Mouse (Mus musculus) cerebellum, adult 8-10 months (tissue): ENCODE measurements around the gene Hps6.
"Not testable (repeated sequence)": the region's sequence is repeated elsewhere in the genome, so short reads cannot be mapped to it uniquely, and the experiment has no call there.

ENCODE experiments used
- DNase-seq: peaks from one replicate; pipeline ENCODE4 v3.0.0; 2022

The Hps6 gene

DNA sequence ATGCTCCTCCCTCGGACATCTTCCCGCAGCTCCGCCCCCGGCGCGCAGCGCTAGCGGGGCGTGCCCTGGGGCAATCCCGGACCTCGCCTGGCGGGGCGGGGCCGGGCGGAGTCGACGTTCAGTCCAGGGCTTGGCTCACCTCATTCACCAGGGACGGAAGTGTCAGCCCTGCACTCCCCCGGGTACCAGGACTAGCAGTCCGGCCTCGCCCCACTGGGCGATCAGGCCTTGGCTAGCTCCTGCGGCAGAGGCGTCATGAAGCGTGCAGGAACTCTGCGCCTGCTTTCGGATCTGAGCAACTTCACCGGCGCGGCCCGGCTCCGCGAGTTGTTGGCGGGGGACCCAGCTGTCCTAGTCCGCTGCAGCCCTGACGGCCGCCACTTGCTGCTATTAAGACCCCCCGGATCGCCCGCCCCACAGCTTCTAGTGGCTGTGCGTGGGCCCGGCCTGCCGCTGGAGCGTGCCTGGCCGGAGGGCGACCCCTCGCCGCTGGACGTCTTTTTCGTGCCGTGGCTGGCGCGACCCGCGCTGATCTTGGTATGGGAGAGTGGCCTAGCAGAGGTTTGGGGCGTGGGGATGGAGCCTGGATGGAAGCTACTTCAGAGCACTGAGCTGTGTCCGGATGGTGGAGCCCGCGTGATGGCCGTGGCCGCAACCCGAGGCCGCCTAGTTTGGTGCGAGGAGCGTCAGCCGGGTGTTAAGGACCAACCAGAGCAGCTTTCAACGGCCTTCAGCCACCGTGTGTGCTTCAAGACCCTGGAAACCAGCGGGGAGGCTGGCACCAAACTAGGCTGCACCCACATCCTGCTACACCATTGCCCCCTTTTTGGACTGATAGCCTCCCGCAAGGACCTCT is at the start of gene Hps6:
Gene Hps6 (plus strand): TSS at position 138 of the 856 bp plus-strand sequence.
- peak; percentile 78 for DNase-seq

DNA sequence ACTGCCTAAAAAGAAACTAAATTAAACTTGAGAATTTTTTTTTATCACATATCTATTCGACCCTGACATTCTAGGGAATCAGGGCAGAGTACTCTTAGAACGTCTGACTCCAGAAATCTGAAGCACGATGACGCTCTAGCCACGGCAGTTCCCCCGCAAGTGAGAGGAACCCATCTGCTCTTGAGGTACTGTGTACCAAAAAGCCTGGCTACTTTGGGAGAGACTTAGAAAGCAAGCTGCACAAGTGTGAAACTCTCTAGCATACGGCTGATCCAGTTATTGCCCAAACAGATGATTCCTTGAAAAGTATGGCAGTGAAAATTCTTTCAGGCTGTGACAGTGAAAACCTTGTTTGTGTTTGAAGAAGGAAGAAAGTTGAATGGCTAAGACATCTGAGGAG is 46.6 kb upstream of the Hps6 start:
- no peak for DNase-seq

- DNase-seq = no peak
These were observed 42.5 kb upstream of the Hps6 start for GRCm38 (mm10) chr19:45960770-45961169.

GRCm38 (mm10) chr19:45984379-45984778 is 18.9 kb upstream of the Hps6 start:
- no peak for DNase-seq

GRCm38 (mm10) chr19:45988238-45988637 is 15.1 kb upstream of the Hps6 start:
- no peak for DNase-seq

- DNase-seq = no peak
These were observed 12.1 kb upstream of the Hps6 start for GRCm38 (mm10) chr19:45991171-45991570.

GRCm38 (mm10) chr19:45993441-45993840 is 9.9 kb upstream of the Hps6 start:
- DNase-seq = not testable (repeated sequence)

- no peak for DNase-seq
These were observed 9.1 kb upstream of the Hps6 start for GRCm38 (mm10) chr19:45993981-45994737.

- no peak for DNase-seq
These were observed 5.9 kb upstream of the Hps6 start for GRCm38 (mm10) chr19:45997365-45997764.

- DNase-seq = peak; percentile 92
These were observed 5.3 kb upstream of the Hps6 start, which contains the start of gene Armh3 for GRCm38 (mm10) chr19:45997785-45998693. Gene Armh3 (minus strand): TSS chr19:45998488.

GRCm38 (mm10) chr19:45998694-45999217 is 4.6 kb upstream of the Hps6 start:
- no peak for DNase-seq

DNA sequence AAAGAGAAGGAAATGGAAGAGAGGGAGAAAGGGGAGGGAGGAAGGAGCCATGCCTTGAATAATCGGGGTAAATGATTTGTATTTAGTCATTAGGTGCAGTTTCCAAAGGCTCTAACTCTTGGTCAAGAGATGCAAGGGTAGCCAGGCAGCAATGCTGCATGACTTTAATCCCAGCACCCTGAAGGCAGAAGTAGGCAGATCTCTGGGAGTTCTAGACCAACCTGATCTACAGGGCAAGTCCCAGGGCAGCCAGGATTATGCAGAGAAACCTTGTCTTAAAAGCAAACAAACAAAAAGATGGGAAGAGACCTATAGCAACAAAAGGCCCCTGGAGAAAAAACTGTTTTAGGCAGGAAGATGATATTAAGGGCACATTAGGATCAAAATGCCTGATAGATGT is 3.9 kb upstream of the Hps6 start:
- no peak for DNase-seq

DNA sequence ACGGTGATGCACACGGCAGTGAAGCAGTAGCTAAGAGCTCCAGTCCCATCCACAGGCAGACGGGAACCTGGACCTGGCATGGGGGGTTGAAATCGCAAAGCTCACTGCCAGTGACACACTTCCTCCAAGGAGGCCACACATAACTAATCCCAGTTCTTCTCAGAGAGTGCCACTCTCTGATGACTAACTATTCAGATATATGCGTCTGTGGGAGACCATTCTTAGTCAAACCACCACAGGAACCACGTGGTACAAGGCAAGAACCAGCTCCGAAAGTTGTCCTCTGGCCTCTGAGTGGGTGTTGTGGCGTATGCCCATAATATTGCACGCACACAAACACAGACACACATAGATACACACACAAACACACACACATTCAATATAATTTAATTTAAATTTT is 1.0 kb upstream of the Hps6 start:
- DNase-seq = no peak

- no peak for DNase-seq
These were observed 1.6 kb downstream of the Hps6 start for GRCm38 (mm10) chr19:46004814-46005466.

- DNase-seq = no peak
These were observed 2.4 kb downstream of the Hps6 start for GRCm38 (mm10) chr19:46005680-46006079.

DNA sequence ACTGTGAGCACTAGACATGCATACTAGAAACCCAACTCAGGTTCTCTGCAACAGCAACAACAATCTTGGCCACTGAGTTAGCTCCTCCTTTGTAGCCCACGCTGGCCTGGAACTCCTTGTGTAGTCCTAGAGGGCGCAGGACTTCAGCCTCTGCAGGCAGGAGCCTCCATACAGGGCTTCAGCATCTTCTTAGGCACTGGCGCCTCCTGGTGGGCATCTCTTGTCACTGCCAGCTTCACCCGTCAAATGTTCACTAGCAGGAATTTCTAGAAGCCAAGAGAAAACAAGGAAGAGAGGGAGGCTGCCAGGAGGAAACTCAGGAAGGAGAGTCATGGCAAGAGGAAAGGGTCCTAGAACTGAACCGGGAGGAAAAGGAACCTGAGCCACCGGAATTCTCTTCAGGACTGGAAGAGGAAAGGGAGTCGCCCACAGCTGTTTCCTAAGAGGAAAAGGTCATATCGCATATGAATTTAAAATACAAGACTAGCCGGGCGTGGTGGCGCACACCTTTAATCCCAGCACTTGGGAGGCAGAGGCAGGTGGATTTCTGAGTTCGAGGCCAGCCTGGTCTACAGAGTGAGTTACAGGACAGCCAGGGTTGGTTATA is 11.4 kb downstream of the Hps6 start:
- peak; percentile 87 for DNase-seq

DNA sequence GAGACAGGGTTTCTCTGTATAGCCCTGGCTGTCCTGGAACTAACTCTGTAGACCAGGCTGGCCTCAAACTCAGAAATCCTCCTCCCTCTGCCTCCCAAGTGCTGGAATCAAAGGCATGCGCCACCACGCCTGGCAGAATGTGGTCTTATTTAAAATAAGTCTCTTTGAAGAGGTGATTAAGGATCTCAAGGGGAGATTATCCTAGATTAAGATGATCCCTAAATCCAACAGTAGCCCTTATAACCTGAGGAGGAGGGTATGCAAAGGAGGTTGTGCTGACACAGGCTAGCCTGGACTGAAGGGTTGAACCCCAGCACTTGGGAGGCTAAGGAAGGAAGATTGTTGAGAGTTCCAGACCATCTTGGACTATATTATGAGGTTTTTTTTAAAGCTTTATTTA is 12.7 kb downstream of the Hps6 start:
- no peak for DNase-seq

- no peak for DNase-seq
These were observed 21.7 kb downstream of the Hps6 start for GRCm38 (mm10) chr19:46024959-46025358.

DNA sequence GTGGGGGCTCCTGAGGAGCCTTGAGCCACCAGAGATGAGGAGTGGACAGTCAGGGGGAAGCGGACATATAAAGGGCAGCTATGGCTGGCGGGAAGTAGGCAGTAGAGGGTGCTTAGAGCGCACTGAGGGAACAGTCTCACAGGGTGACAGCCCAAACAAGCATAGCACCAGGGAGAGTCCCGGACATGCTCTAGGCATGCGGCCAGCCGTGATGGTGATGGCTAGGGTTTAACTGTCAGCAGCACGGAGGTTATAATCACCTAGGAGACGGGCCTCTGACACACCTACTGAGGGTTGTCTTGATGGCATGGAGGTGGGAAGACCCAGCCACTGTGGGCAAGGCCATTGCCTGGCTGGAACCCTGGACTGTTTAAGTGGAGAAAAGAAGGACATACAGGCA is 23.3 kb downstream of the Hps6 start:
- no peak for DNase-seq

- DNase-seq = no peak
These were observed 25.5 kb downstream of the Hps6 start for GRCm38 (mm10) chr19:46028747-46029320.

DNA sequence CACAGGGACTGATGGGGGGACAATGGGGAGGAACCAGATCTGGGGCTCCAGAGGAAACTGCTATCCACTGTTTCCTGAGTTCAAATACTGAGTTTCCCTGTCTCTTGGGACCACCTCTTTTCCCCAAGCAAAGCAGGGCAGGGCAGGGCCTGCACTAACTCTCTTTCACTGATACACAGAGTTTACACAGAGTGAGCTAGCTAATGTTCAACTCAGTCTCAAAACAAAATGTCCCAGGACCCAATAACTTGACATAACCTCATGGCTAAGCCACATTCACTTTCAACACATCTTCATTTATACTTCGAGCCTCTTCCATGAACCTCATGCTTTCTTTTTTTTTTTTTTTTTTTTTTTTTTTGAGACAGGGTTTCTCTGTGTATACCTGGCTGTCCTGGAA is 26.3 kb downstream of the Hps6 start:
- no peak for DNase-seq
